Mouse (Mus musculus): Measurements from ENCODE around the gene Atp11b. TPM values are rescaled to one million over a fixed set of nuclear protein-coding genes. Genes with fewer than 3 reads are reported as not detected.

Gene Atp11b
- polyA plus RNA-seq, 2 experiments, result 37.3 to 49.0 TPM

GRCm38 (mm10) chr3:35722811-35723210 is 31.1 kb upstream of the Atp11b start:
- Histone ChIP-seq H3K27me3 (ENCODE audit: control insufficient read depth, insufficient read depth, low read length) (no peaks in the 10 kb centered on the region), H3K9ac (ENCODE audit: low read depth, low read length, severe bottlenecking) (no peak overlapping the region), H3K27ac (replicated peaks; ENCODE audit: low read depth, low read length) (no peak overlapping the region), H3K36me3 (ENCODE audit: control insufficient read depth, insufficient read depth, low read length) (no peaks in the 10 kb centered on the region), H3K9me3 (ENCODE audit: control insufficient read depth, low read length) (no peaks in the 10 kb centered on the region), H3K4me1 (ENCODE audit: control insufficient read depth, insufficient read depth, low read length) (no peaks in the 10 kb centered on the region), H3K4me2 (replicated peaks; ENCODE audit: low read depth, low read length, severe bottlenecking) (no peak overlapping the region), H3K4me3 (replicated peaks; ENCODE audit: low read length) (no peak overlapping the region)
- DNase-seq (ENCODE audit: low spot score) (no peak), ATAC-seq (ENCODE audit: low FRiP score, low read depth) (no peak)
- TF ChIP-seq POLR2A (IDR thresholded peaks at IDR 0.05; ENCODE audit: borderline replicate concordance, extremely low read depth, insufficient read depth, insufficient read length), result no peak
- WGBS, result 83% methylated on average over 7 of the region's 7 CpGs

GRCm38 (mm10) chr3:35723586-35724322 is 30.2 kb upstream of the Atp11b start:
- ATAC-seq (ENCODE audit: low FRiP score, low read depth), result no peak
- Histone ChIP-seq H3K4me1 (ENCODE audit: control insufficient read depth, insufficient read depth, low read length) (no peaks in the 10 kb centered on the region), H3K9ac (ENCODE audit: low read depth, low read length, severe bottlenecking) (no peak overlapping the region), H3K36me3 (ENCODE audit: control insufficient read depth, insufficient read depth, low read length) (no peaks in the 10 kb centered on the region), H3K27ac (replicated peaks; ENCODE audit: low read depth, low read length) (no peak overlapping the region), H3K4me3 (replicated peaks; ENCODE audit: low read length) (no peak overlapping the region), H3K27me3 (ENCODE audit: control insufficient read depth, insufficient read depth, low read length) (no peaks in the 10 kb centered on the region), H3K4me2 (replicated peaks; ENCODE audit: low read depth, low read length, severe bottlenecking) (no peak overlapping the region), H3K9me3 (ENCODE audit: control insufficient read depth, low read length) (no peaks in the 10 kb centered on the region)
- no peak for TF ChIP-seq POLR2A (IDR thresholded peaks at IDR 0.05; ENCODE audit: borderline replicate concordance, extremely low read depth, insufficient read depth, insufficient read length)
- 60% methylated on average over 9 of the region's 9 CpGs for WGBS
- no peak for DNase-seq (ENCODE audit: low spot score)

GRCm38 (mm10) chr3:35725096-35725495 is 28.8 kb upstream of the Atp11b start:
- Histone ChIP-seq H3K9me3 (ENCODE audit: control insufficient read depth, low read length) (no peaks in the 10 kb centered on the region), H3K27me3 (ENCODE audit: control insufficient read depth, insufficient read depth, low read length) (no peaks in the 10 kb centered on the region), H3K4me1 (ENCODE audit: control insufficient read depth, insufficient read depth, low read length) (no peaks in the 10 kb centered on the region), H3K36me3 (ENCODE audit: control insufficient read depth, insufficient read depth, low read length) (no peaks in the 10 kb centered on the region), H3K27ac (replicated peaks; ENCODE audit: low read depth, low read length) (no peak overlapping the region), H3K4me2 (replicated peaks; ENCODE audit: low read depth, low read length, severe bottlenecking) (no peak overlapping the region), H3K9ac (ENCODE audit: low read depth, low read length, severe bottlenecking) (no peak overlapping the region), H3K4me3 (replicated peaks; ENCODE audit: low read length) (no peak overlapping the region)
- ATAC-seq (ENCODE audit: low FRiP score, low read depth), result no peak
- no peak for DNase-seq (ENCODE audit: low spot score)
- no peak for TF ChIP-seq POLR2A (IDR thresholded peaks at IDR 0.05; ENCODE audit: borderline replicate concordance, extremely low read depth, insufficient read depth, insufficient read length)
- 37% methylated on average over 7 of the region's 7 CpGs for WGBS

GRCm38 (mm10) chr3:35726936-35727335 is 27.0 kb upstream of the Atp11b start:
- Histone ChIP-seq H3K9me3 (ENCODE audit: control insufficient read depth, low read length) (no peaks in the 10 kb centered on the region), H3K4me3 (replicated peaks; ENCODE audit: low read length) (no peak overlapping the region), H3K4me1 (ENCODE audit: control insufficient read depth, insufficient read depth, low read length) (no peaks in the 10 kb centered on the region), H3K36me3 (ENCODE audit: control insufficient read depth, insufficient read depth, low read length) (no peaks in the 10 kb centered on the region), H3K27me3 (ENCODE audit: control insufficient read depth, insufficient read depth, low read length) (no peaks in the 10 kb centered on the region), H3K27ac (replicated peaks; ENCODE audit: low read depth, low read length) (no peak overlapping the region), H3K9ac (ENCODE audit: low read depth, low read length, severe bottlenecking) (no peak overlapping the region), H3K4me2 (replicated peaks; ENCODE audit: low read depth, low read length, severe bottlenecking) (no peak overlapping the region)
- TF ChIP-seq POLR2A (IDR thresholded peaks at IDR 0.05; ENCODE audit: borderline replicate concordance, extremely low read depth, insufficient read depth, insufficient read length), result no peak
- ATAC-seq (ENCODE audit: low FRiP score, low read depth), result no peak
- no peak for DNase-seq (ENCODE audit: low spot score)
- WGBS, result 64% methylated on average over 1 of the region's 1 CpGs

- WGBS, result 61% methylated on average over 6 of the region's 6 CpGs
- H3K4me1 ChIP-seq (ENCODE audit: control insufficient read depth, insufficient read depth, low read length), result no peaks in the 10 kb centered on the region
- no peak for ATAC-seq (ENCODE audit: low FRiP score, low read depth)
- no peak for DNase-seq (ENCODE audit: low spot score)
- no peaks in the 10 kb centered on the region for H3K27me3 ChIP-seq (ENCODE audit: control insufficient read depth, insufficient read depth, low read length)
- no peak overlapping the region for H3K4me3 ChIP-seq (replicated peaks; ENCODE audit: low read length)
- no peak overlapping the region for H3K4me2 ChIP-seq (replicated peaks; ENCODE audit: low read depth, low read length, severe bottlenecking)
- H3K27ac ChIP-seq (replicated peaks; ENCODE audit: low read depth, low read length), result no peak overlapping the region
- no peaks in the 10 kb centered on the region for H3K9me3 ChIP-seq (ENCODE audit: control insufficient read depth, low read length)
- H3K9ac ChIP-seq (ENCODE audit: low read depth, low read length, severe bottlenecking), result no peak overlapping the region
- no peak for TF ChIP-seq POLR2A (IDR thresholded peaks at IDR 0.05; ENCODE audit: borderline replicate concordance, extremely low read depth, insufficient read depth, insufficient read length)
- no peaks in the 10 kb centered on the region for H3K36me3 ChIP-seq (ENCODE audit: control insufficient read depth, insufficient read depth, low read length)
Observed at GRCm38 (mm10) chr3:35729490-35729889, 24.4 kb upstream of the Atp11b start.
